Mouse (Mus musculus) embryo, embryonic 11 days (tissue): Measurements from ENCODE around the gene Grid2ip.

Experiments used
- DNase-seq: peaks from one replicate; pipeline ENCODE4 v3.0.0-alpha.2; 2015

Grid2ip gene

GRCm38 (mm10) chr5:143356686-143357388, at the start of gene Grid2ip:
TSS of gene Grid2ip (plus strand) at chr5:143357338.
- DNase-seq: peak; percentile 62

DNA sequence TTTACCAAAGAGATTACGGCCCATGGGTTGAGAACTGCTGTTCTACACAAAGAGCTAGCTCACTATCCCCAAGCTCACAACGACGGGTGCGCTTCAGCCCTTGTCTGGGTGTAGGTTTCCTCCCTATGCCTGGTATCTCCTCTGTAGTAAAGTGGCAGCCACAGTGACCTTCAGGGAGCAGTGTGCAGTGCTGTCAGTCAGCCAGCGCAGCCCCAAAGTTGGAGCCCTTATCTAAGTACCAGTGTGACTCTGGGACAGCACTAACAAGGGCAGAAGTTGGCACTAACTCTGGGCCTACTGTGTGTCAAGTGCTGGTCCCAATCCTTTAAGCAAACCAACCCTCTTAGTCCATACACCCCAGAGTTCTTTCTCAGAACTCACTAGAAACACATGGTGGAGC, 48.3 kb upstream of the Grid2ip start:
- no peak for DNase-seq

DNA sequence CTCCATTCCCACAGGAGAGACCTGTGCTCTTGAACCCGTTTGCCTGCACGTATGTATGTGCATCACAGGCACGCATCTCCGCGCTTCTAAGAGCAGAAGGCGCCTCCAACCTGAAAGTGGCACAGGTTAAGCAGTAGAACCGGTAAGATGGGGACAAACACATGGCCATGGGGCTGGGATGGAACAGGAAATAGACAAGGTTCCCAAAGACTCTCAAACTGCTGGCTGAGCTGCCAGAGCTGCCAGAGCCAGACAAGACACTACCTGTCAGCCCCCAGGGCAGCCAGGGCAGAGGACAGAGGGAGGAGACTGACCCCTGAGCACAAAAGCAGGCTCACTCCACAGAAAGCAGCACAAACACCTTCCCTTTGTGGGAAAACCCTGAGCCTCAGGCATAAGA, 47.2 kb upstream of the Grid2ip start:
- no peak for DNase-seq

DNA sequence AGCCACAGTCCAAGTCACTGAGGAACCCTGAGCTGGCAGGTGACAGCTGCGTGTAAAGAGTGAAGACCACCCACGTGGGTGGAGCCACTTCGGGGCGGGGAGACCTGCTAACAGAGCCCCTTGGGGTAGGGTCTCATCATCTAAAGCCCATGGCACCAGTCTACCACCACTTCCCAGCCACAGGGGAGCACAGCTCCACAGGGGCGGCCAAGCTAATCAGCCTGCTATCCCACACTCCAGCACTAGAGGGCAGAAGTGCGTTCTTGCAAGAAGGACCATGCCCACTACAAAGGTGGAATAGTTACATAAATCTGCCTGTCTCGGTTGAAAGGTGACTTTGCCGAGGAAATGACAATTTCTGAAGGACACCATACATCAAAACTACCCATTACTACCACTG, 45.3 kb upstream of the Grid2ip start:
- DNase-seq: peak; percentile 82

- peak; percentile 44 for DNase-seq
These were observed 42.9 kb upstream of the Grid2ip start for GRCm38 (mm10) chr5:143314183-143314729.

DNA sequence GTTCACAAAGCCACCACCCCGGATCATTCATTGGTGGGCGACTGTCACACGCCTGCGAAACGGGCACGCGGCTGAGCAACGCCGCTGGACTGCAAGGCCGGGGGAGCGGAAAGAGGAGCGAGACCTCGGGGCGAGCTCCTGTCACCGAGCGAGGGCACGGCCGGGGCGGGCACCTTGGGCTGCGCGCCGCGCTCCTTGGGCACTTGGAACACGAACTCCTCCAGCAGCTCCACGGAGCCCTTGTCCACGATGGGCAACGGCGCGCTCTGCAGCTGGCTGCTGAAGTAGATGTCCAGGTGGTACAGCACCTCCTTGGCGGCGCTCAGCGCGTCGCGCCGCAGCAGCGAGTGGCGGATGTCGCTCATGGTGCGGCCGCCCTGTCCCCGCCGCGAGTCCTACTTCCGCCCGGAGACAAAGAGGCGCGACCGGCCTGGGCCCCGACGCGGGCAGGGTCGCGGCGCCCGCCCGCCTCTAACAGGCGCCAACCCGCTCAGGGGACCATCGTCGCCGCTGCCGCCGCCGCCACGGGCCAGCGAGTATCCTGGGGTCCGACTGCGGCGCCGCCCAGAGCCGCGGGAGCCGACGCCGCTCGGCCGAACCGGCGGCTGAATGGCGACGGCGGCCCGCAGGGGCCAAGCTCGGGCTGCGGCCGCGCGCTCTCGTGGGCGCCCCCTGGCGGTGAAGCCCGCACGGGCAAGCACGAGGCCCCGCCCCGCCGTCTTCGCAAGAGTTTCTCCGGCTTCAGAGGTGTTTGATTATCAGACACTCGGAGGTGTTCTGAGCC, 42.2 kb upstream of the Grid2ip start, which contains the start of gene E130309D02Rik:
TSS of gene E130309D02Rik (minus strand) at position 631 of the 784 bp plus-strand sequence.
- DNase-seq: peak; percentile 92

DNA sequence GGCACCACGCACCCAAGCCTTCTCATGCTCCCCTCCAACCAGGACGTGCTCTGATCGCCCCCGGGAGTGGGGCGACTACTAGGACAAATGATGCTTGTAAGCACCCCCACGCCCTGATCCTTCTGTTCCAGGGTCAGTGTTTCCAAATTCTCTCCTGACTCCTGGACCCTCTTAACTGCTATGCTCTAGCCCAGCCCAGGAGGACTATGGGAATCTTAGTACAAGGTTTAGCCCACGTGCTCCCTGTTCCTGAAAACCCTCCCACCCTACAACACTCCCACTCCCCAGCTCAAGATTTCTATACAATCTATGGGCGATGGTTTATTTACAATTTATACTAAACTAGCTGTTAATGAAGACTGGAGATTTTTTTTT, 41.6 kb upstream of the Grid2ip start:
- no peak for DNase-seq

- DNase-seq: no peak
These were observed 40.4 kb upstream of the Grid2ip start for GRCm38 (mm10) chr5:143316605-143317287.

GRCm38 (mm10) chr5:143317288-143317610, 39.9 kb upstream of the Grid2ip start:
- DNase-seq: no peak

GRCm38 (mm10) chr5:143328690-143329495, 28.2 kb upstream of the Grid2ip start, which contains the start of gene Zdhhc4:
TSS of gene Zdhhc4 (minus strand) at chr5:143329256.
- peak; percentile 96 for DNase-seq

GRCm38 (mm10) chr5:143333872-143334271, 23.3 kb upstream of the Grid2ip start:
- peak; percentile 76 for DNase-seq

GRCm38 (mm10) chr5:143334418-143335088, 22.6 kb upstream of the Grid2ip start:
- no peak for DNase-seq

GRCm38 (mm10) chr5:143335089-143335460, 22.1 kb upstream of the Grid2ip start:
- no peak for DNase-seq

- peak; percentile 25 for DNase-seq
These were observed 20.6 kb upstream of the Grid2ip start for GRCm38 (mm10) chr5:143336559-143336958.

GRCm38 (mm10) chr5:143339603-143340002, 17.5 kb upstream of the Grid2ip start:
- no peak for DNase-seq

DNA sequence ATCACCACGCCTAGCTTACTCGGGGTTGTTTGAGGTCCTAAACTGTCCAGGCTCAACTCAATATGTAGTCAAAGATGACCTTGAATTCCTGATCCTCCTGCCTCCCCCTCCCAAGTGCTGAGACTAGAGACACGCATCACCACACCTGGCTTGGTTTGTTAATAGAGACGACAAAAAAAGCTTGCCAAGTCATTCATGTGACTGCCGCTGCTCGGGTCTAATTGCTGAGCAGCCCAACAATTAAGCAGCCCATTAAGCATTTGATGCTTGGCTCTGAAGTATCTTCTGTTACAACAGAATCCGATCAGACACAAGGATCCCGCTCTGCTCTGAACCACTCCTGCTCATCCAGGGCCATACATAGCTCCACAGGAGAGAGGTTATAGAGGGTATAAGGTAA, 10.8 kb upstream of the Grid2ip start:
- DNase-seq: no peak

DNA sequence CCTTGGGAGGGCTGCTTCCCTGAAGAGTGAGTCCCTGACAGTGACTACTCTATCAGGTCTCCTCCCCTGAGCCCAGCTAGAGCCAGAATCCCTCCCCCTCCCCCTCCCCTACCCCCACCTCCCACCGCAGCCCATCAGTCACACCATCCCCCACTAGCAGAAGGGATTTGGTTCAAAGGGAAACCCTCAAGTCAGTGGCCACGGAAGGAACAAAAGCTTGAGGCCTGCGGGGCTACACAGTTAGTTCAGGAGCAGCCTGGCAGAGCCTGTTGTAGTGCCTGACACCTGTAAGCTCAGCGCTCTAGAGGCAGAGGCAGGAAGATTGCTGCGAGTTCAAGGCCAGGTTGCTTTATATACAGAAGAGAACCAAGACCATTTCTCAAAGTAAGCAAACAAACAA, 1.1 kb upstream of the Grid2ip start:
- no peak for DNase-seq

DNA sequence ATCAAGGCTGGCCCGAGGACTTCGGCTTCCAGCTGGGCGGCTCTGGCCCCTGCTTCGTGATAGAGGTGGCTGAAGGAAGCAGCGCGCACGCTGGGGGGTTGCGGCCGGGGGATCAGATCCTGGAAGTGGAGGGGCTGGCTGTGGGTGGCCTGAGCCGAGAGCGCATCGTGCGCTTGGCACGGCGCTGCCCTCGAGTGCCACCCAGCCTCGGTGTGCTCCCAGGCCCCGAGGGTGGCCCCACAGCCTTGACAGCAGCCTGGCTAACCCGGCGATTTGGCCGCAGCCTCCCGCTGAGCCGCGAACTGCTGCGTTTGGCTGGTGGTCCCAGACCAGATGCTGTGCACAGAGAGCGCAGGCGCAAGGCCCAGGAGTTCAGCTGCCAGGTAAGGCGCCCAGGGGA, 426 bp downstream of the Grid2ip start:
- peak; percentile 37 for DNase-seq

GRCm38 (mm10) chr5:143359263-143359662, 2.1 kb downstream of the Grid2ip start:
- no peak for DNase-seq

GRCm38 (mm10) chr5:143360000-143360399, 2.9 kb downstream of the Grid2ip start:
- DNase-seq: no peak

GRCm38 (mm10) chr5:143361428-143361827, 4.3 kb downstream of the Grid2ip start:
- DNase-seq: no peak
